Mouse (Mus musculus) megakaryocyte-erythroid progenitor cell, adult 5 weeks (primary cell): ENCODE results near the gene Tlr9. TPM values are rescaled to one million over a fixed set of nuclear protein-coding genes. Genes with fewer than 3 reads are reported as not detected.

Source experiments
- polyA plus RNA-seq: library from polyadenylated mRNA; stranded (reverse); fragments of >175 nt; gene quantifications from 2 replicates; pipeline ENCODE4 v1.2.3, GENCODE M21; 2012

The Tlr9 gene
- 1.5 and 2.0 TPM in 2 replicates for polyA plus RNA-seq

GRCm38 (mm10) chr9:106222261-106222851 lies at the start of gene Tlr9:
Gene Tlr9 (plus strand): TSS chr9:106222598.

GRCm38 (mm10) chr9:106199535-106200272 lies 22.7 kb upstream of the Tlr9 start, which contains the start of gene Ppm1m:
Gene Ppm1m (minus strand): TSS chr9:106199746.

GRCm38 (mm10) chr9:106202819-106203636 lies 19.4 kb upstream of the Tlr9 start, which contains the start of gene Twf2:
Gene Twf2 (plus strand): TSS chr9:106203108.

Other genes with a start within 250 kb of the Tlr9 start
- not detected in 2 replicates for gene Col6a4, start 125.8 kb upstream of the Tlr9 start, polyA plus RNA-seq
- 0.77 and 1.1 TPM in 2 replicates for gene Glyctk, start 64.5 kb upstream of the Tlr9 start, polyA plus RNA-seq
- gene Wdr82, start 51.7 kb upstream of the Tlr9 start, polyA plus RNA-seq = 13.1 and 14.5 TPM in 2 replicates
- gene Ppm1m, start 22.9 kb upstream of the Tlr9 start, polyA plus RNA-seq = 31.4 and 38.3 TPM in 2 replicates
- 75.1 and 84.6 TPM in 2 replicates for gene Twf2, start 19.5 kb upstream of the Tlr9 start, polyA plus RNA-seq
- gene Alas1, start 26.1 kb downstream of the Tlr9 start, polyA plus RNA-seq = 95.2 and 189 TPM in 2 replicates
- 20.0 and 25.1 TPM in 2 replicates for gene Poc1a, start 58.5 kb downstream of the Tlr9 start, polyA plus RNA-seq
- 21.3 and 26.6 TPM in 2 replicates for gene Dusp7, start 146.0 kb downstream of the Tlr9 start, polyA plus RNA-seq
- 6,531 and 6,611 TPM in 2 replicates for gene Rpl29, start 206.9 kb downstream of the Tlr9 start, polyA plus RNA-seq
- gene Acy1, start 215.7 kb downstream of the Tlr9 start, polyA plus RNA-seq = 35.2 and 37.0 TPM in 2 replicates
- gene Abhd14b, start 224.9 kb downstream of the Tlr9 start, polyA plus RNA-seq = 11.1 and 14.0 TPM in 2 replicates
- 28.3 and 33.6 TPM in 2 replicates for gene Abhd14a, start 225.1 kb downstream of the Tlr9 start, polyA plus RNA-seq
- 20.4 and 27.1 TPM in 2 replicates for gene Pcbp4, start 230.7 kb downstream of the Tlr9 start, polyA plus RNA-seq
- 0.21 TPM in 1 of 2 replicates, not detected in the other for gene Gpr62, start 243.3 kb downstream of the Tlr9 start, polyA plus RNA-seq